ENCODE assay signal across 21 mouse cellular contexts in genomic region chr13:54847764-54848183, GRCm38 (mm10). TPM values are rescaled to one million over a fixed set of nuclear protein-coding genes. Genes with fewer than 3 reads are reported as not detected.
DNase-seq lines count a peak whose midpoint lies in the region; ATAC-seq lines count a peak whose summit lies in the region.
"Had no signal": no experiment of that assay in that cellular context is flagged by ENCODE, and none has a peak within 500 bp of the region (broad histone marks: within the 10 kb centered on the region; RNA-seq: fewer than 3 reads in every experiment).

No protein-coding gene starts in this region.

- H3K4me3 ChIP-seq in forebrain, embryonic 10.5 days: no peak overlapping the region
- no peak overlapping the region for H3K4me3 ChIP-seq in forebrain, embryonic 13.5 days
- no peak overlapping the region for H3K4me3 ChIP-seq in hindbrain, embryonic 16.5 days (ENCODE audit: low read length)
- H3K4me3 ChIP-seq: heart, embryonic 13.5 days had no signal

- no peak for DNase-seq in forebrain, embryonic 10.5 days (ENCODE audit: extremely low spot score, low spot score)
- peak; percentile 35 for DNase-seq in retina, postnatal 1 day
- no peak for DNase-seq in retina, embryonic 14.5 days (ENCODE audit: low spot score)
- no peak for DNase-seq in kidney, adult 11 months
- DNase-seq in frontal cortex, postnatal 14 days (ENCODE audit: low spot score in 2 of 2): no peak
- DNase-seq in urinary bladder, postnatal 4 days (ENCODE audit: low spot score in 2 of 2): no peak
- DNase-seq: adrenal gland, postnatal 14 days; cerebellum, adult 9-11 months; gastrocnemius, postnatal 14 days; heart, adult 18-20 months; kidney, adult 2 months; kidney, postnatal 10 days; lung, postnatal 4 days; thymus, adult 2 months; thymus, postnatal 4 days had no signal

- WGBS in forebrain, embryonic 10.5 days: 68% methylated on average over 3 of the region's 3 CpGs
- WGBS in forebrain, embryonic 13.5 days: 53% methylated on average over 3 of the region's 3 CpGs
- WGBS in hindbrain, embryonic 16.5 days: 32% methylated on average over 3 of the region's 3 CpGs

- no peak overlapping the region for H3K4me2 ChIP-seq in forebrain, embryonic 13.5 days
- no peak overlapping the region for H3K4me2 ChIP-seq in hindbrain, embryonic 16.5 days (ENCODE audit: low read length)
- H3K4me2 ChIP-seq: heart, embryonic 13.5 days had no signal

- peaks cover 21% of the 10 kb centered on the region for H3K4me1 ChIP-seq in forebrain, embryonic 10.5 days
- H3K4me1 ChIP-seq in forebrain, embryonic 13.5 days: peaks cover 8% of the 10 kb centered on the region
- no peaks in the 10 kb centered on the region for H3K4me1 ChIP-seq in hindbrain, embryonic 16.5 days (ENCODE audit: control insufficient read depth, insufficient read depth, low read depth, low read length)
- H3K4me1 ChIP-seq: heart, embryonic 13.5 days had no signal

- 0 out of 2 replicates have a peak overlapping the region, but pooled peaks have one; percentile 31 for H3K27ac ChIP-seq in forebrain, embryonic 10.5 days
- no peak overlapping the region for H3K27ac ChIP-seq in forebrain, embryonic 13.5 days
- peak overlapping the region; percentile 23 for H3K27ac ChIP-seq in hindbrain, embryonic 16.5 days (ENCODE audit: low read depth, low read length)
- H3K27ac ChIP-seq: heart, embryonic 13.5 days; stomach, postnatal 0 days had no signal

- ATAC-seq in forebrain, embryonic 13.5 days: no peak
- peak; percentile 63 for ATAC-seq in hindbrain, embryonic 16.5 days
- ATAC-seq: forebrain, embryonic 14.5 days; inflammation-experienced regulatory T-cells, adult 6 months had no signal

- no peaks in the 10 kb centered on the region for H3K36me3 ChIP-seq in forebrain, embryonic 10.5 days (replicated peaks)
- H3K36me3 ChIP-seq in forebrain, embryonic 13.5 days (ENCODE audit: poor library complexity, severe bottlenecking): no peaks in the 10 kb centered on the region
- no peaks in the 10 kb centered on the region for H3K36me3 ChIP-seq in hindbrain, embryonic 16.5 days (ENCODE audit: control insufficient read depth, insufficient read depth, low read length)
- H3K36me3 ChIP-seq: heart, embryonic 13.5 days had no signal

- no peaks in the 10 kb centered on the region for H3K9me3 ChIP-seq in forebrain, embryonic 10.5 days
- no peaks in the 10 kb centered on the region for H3K9me3 ChIP-seq in forebrain, embryonic 13.5 days (replicated peaks)
- H3K9me3 ChIP-seq in hindbrain, embryonic 16.5 days (ENCODE audit: control insufficient read depth, low read length): no peaks in the 10 kb centered on the region
- H3K9me3 ChIP-seq: heart, embryonic 13.5 days had no signal

- H3K27me3 ChIP-seq in forebrain, embryonic 10.5 days (ENCODE audit: poor library complexity, severe bottlenecking): no peaks in the 10 kb centered on the region
- H3K27me3 ChIP-seq in forebrain, embryonic 13.5 days: no peaks in the 10 kb centered on the region
- H3K27me3 ChIP-seq in hindbrain, embryonic 16.5 days (replicated peaks; ENCODE audit: control insufficient read depth, insufficient read depth, low read length): no peaks in the 10 kb centered on the region

- H3K9ac ChIP-seq in forebrain, embryonic 13.5 days: no peak overlapping the region
- H3K9ac ChIP-seq in hindbrain, embryonic 16.5 days (ENCODE audit: low read depth, low read length): no peak overlapping the region
- H3K9ac ChIP-seq: heart, embryonic 13.5 days had no signal

RNA-seq across cellular contexts. Expression of gene Tspan17, which starts 58.6 kb away (rescaled TPM):
- 7.9 and 9.5 TPM in 2 replicates for polyA plus RNA-seq in forebrain, embryonic 10.5 days (2016; fragmentation: Nextera tagmentation; extraction: Ambion mirVana)
- 11.9 and 15.0 TPM in 2 replicates for polyA plus RNA-seq in forebrain, embryonic 13.5 days (2015; fragmentation: Nextera tagmentation; extraction: Ambion mirVana)
- polyA plus RNA-seq in hindbrain, embryonic 16.5 days (2015; fragmentation: Nextera tagmentation; extraction: Ambion mirVana): 105 and 131 TPM in 2 replicates
